Mouse (Mus musculus): Measurements from ENCODE around the gene Ccin. TPM values are rescaled to one million over a fixed set of nuclear protein-coding genes. Genes with fewer than 3 reads are reported as not detected.

Gene Ccin
- polyA plus RNA-seq, 1 experiment from 2014 or later: not detected

Other genes starting within 250 kb of the Ccin start
- not detected in 2 replicates for gene Olfr159, start 212.5 kb upstream of the Ccin start, polyA plus RNA-seq (2015; fragmentation: Nextera tagmentation; extraction: Ambion mirVana)
- not detected in 2 replicates for gene Olfr156, start 159.6 kb upstream of the Ccin start, polyA plus RNA-seq (2015; fragmentation: Nextera tagmentation; extraction: Ambion mirVana)
- not detected in 2 replicates for gene Olfr157, start 143.3 kb upstream of the Ccin start, polyA plus RNA-seq (2015; fragmentation: Nextera tagmentation; extraction: Ambion mirVana)
- not detected in 2 replicates for gene Olfr155, start 131.9 kb upstream of the Ccin start, polyA plus RNA-seq (2015; fragmentation: Nextera tagmentation; extraction: Ambion mirVana)
- gene Reck, start 108.0 kb upstream of the Ccin start, polyA plus RNA-seq (2015; fragmentation: Nextera tagmentation; extraction: Ambion mirVana): 4.4 and 6.1 TPM in 2 replicates
- 26.6 and 32.1 TPM in 2 replicates for gene Glipr2, start 26.1 kb upstream of the Ccin start, polyA plus RNA-seq (2015; fragmentation: Nextera tagmentation; extraction: Ambion mirVana)
- gene Clta, start 21.0 kb downstream of the Ccin start, polyA plus RNA-seq (2015; fragmentation: Nextera tagmentation; extraction: Ambion mirVana): 340 and 348 TPM in 2 replicates
- gene Gne, start 100.7 kb downstream of the Ccin start, polyA plus RNA-seq (2015; fragmentation: Nextera tagmentation; extraction: Ambion mirVana): 29.9 TPM in 2 replicates

All from midbrain, embryonic 16.5 days (tissue).